Mouse (Mus musculus): ENCODE measurements around the gene Hnf1a.
"Not testable (repeated sequence)": the region's sequence is repeated elsewhere in the genome, so short reads cannot be mapped to it uniquely, and the experiment has no call there.

The Hnf1a gene

GRCm38 (mm10) chr5:114942766-114943130, 28.1 kb downstream of the Hnf1a start:
- DNase-seq, result no peak

GRCm38 (mm10) chr5:114942074-114942765, 28.7 kb downstream of the Hnf1a start, which contains the start of gene 2210016L21Rik:
2210016L21Rik (plus strand) TSS chr5:114942158.
- DNase-seq, result peak; percentile 99

- DNase-seq, result not testable (repeated sequence)
Measured at GRCm38 (mm10) chr5:114941138-114941537, 29.8 kb downstream of the Hnf1a start.

- no peak for DNase-seq
Measured at GRCm38 (mm10) chr5:114935838-114936237, 35.1 kb downstream of the Hnf1a start.

GRCm38 (mm10) chr5:114933206-114933605, 37.7 kb downstream of the Hnf1a start:
- DNase-seq, result no peak

DNA sequence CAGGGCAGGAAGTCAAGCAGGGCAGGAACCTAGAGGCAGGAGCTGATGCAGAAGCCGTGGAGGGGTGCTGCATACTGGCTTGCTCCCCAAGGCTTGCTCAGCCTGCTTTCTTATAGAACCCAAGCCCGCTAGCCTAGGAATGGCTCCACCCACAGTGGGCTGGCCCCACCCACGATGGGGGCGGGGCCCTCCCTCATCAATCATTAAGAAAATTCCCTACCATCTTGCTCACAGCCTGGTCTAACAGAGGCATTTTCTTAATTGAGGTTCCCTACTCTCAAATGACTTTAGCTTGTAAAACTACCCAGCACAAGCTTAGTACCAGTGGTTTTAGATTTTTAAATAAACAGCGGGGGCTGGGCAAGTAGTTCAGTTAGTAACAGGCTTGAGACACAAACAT, 39.3 kb downstream of the Hnf1a start:
- DNase-seq, result no peak

DNA sequence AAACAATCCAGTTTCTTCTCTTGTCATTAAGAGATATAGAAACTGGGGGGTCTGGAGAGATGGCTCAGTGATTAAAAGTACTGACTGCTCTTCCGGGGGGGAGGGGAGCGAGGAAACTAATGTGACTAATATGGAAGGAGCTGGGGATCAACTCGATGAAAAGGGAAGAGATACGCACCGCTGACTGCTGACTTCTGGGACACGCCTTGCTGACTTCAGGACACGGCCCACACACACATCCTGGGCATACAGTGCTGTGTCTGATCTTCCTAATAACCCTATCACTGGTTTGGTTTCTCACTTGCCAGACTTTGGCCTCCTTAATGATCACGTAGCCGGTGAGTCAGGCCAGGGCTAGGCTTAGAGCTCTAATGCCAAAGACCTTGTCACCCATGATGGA, 44.1 kb downstream of the Hnf1a start:
- no peak for DNase-seq

GRCm38 (mm10) chr5:114926153-114926684, 44.7 kb downstream of the Hnf1a start:
- DNase-seq, result no peak

DNA sequence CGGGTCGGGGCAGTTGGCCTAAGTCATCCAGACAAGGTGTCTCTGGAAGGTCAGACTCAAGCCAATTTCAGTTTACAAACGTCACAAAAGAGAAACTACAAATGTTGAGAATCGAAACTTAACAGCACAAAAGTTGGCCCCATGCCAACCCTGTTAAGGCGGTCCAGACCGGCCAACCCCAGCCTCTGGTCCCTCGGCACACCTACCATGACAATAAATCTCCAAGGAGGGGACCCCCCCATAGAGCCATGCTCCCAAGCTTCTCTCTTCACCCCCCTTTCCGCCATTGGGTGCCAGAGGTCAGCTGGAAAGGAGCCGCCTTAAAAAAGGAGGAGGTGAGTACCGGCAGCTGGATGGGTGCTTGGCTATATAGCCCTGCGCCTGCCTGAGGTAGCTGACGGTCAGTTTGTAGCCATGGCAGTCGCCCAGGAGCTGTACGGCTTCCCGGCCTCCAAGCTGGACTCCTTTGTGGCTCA, 47.9 kb downstream of the Hnf1a start, which contains the start of gene Oasl1:
Gene Oasl1 (plus strand): TSS at position 243 of the 476 bp plus-strand sequence.
- DNase-seq, result peak; percentile 96

DNA sequence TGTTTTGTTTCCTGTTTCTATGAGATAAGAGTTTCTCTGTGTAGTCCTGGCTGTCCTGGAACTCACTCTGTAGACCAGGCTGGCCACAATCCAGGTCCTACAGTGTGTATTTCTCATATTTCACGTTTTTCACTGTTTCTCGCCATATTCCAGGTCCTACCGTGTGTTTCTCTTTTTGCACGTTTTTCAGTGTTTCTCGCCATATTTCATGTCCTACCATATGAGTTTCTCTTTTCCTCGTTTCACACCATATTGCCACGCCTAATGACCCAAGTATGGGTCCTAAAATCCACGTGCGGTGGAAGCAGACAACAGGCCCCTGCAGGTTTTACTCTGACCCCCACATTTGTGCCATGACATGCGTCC, 48.5 kb downstream of the Hnf1a start:
- DNase-seq, result no peak

DNA sequence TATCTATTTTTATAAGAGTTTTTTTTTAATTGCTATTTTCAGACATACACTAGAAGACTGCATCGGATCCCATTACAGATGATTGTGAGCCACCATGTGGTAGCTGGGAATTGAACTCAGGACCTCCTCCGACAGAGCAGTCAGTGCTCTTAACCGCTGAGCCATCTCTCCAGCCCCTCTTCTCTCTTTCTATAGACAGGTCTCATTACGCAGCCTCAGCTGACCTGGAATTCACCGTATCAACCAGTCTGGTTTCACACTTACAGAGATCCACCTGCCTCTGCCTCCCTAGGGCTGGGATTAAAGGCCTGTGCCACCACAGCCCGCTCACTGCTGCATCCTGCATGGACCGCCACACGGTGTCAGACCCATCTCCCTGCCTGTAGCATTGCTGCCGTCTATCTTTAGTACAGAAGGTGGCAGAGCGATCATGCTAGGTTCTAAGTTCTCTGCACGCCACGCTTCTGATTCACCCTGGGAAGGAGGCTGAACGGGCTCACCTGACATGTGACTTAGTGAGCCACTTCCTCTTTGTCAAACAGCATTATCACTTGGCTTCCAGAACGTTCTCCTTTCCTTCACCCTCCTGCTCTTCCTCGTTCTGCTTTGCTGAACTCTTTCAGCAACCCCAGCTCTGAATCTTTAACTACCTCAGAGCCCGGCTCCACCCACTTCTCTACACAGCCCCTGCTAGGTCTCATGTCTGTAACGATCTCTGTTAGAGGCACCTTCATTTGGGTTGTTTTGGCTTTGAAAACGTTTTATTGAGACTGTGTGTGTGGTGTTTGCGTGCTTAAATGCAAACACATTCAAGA, 49.1 kb downstream of the Hnf1a start:
- DNase-seq, result peak; percentile 93

- DNase-seq, result not testable (repeated sequence)
Measured at GRCm38 (mm10) chr5:114917357-114917756, 53.5 kb downstream of the Hnf1a start.

GRCm38 (mm10) chr5:114916777-114917176, 54.1 kb downstream of the Hnf1a start:
- DNase-seq, result peak; percentile 95

- no peak for DNase-seq
Measured at GRCm38 (mm10) chr5:114915854-114916253, 55.0 kb downstream of the Hnf1a start.

GRCm38 (mm10) chr5:114914855-114915254, 56.0 kb downstream of the Hnf1a start:
- no peak for DNase-seq

- DNase-seq, result no peak
Measured at GRCm38 (mm10) chr5:114913686-114914085, 57.2 kb downstream of the Hnf1a start.

GRCm38 (mm10) chr5:114908598-114909305, 62.1 kb downstream of the Hnf1a start:
- DNase-seq, result no peak

GRCm38 (mm10) chr5:114902413-114902812, 68.5 kb downstream of the Hnf1a start:
- DNase-seq, result peak; percentile 71

All from heart, adult 11 months (tissue).